Mouse (Mus musculus) heart, adult 9 months (tissue): ENCODE results near the gene Adk.
A peak's percentile ranks its signal among the peaks of the same experiment; 100 is the strongest.

Experiments used
- DNase-seq, 2 experiments: peaks; one replicate each; pipeline ENCODE4 v3.0.0; 2022; ENCODE audit warnings: low spot score in 2 of 2

Adk gene

DNA sequence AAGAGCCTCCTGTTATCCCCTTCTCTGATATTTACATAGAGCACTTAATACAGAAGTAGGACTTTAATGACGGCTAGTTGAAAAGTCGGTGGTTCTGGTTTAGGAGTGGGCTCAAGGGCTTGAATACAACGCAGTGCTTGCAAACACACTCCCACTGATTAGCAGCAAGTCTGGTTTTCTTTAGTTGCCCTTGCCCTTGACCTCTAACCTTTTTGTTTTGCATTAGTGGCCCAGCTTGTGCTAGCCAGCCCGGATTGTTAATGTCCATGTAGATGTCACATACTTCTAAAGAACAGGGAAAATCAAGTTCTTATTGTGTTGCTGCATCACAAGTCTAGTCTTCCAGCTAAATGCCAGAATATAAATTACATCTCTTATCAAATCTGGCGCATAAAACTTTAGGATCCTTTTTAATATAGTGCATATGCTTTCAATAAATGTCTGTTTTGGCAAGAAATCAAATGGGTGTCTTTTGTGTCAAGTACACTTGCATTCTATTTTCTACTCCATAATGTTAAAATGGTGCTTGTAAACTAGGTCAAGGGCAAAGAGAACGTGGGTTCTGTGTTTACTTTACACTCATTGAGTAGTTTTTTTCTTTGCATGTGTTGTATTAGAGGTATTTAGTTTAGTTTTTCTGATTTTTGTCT is 296.4 kb downstream of the Adk start:
- DNase-seq: no peak

DNA sequence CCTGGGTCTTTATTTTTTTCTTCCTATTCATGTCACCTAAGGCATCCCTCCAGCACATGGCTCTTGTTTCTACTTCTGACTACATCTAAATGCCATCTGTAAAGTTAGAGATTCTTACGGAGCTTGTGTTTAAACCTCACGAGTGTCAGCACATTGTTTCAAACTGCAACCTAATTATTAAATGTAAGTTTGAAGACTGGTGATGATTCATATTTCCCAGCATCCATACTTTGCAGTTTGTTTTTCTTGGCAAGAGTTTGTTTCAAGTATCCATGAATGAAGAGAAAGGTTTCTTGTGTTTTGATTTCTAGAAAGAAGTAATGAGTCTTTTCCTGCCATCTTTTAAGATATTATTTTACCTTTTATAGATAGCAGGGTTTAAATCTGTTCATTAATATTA is 299.3 kb downstream of the Adk start:
- no peak for DNase-seq

DNA sequence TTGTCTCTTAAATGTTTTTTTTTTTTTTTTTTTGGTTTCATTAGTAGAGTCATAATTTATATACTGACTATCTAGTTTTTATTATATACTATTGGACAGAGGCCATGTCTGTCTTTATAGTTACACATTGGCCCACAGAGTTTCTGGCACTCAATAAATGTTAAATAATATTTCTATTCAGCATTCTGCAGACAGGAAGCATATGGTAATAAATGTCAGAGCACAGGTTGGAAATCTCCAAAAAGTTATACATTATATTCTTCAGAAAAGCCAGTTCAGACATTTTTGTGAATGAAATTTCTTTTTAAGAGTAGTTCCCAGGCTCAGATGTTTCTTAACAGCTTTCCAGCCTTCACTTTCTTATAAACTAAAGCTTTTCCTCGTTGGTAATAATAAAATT is 303.9 kb downstream of the Adk start:
- DNase-seq: no peak

DNA sequence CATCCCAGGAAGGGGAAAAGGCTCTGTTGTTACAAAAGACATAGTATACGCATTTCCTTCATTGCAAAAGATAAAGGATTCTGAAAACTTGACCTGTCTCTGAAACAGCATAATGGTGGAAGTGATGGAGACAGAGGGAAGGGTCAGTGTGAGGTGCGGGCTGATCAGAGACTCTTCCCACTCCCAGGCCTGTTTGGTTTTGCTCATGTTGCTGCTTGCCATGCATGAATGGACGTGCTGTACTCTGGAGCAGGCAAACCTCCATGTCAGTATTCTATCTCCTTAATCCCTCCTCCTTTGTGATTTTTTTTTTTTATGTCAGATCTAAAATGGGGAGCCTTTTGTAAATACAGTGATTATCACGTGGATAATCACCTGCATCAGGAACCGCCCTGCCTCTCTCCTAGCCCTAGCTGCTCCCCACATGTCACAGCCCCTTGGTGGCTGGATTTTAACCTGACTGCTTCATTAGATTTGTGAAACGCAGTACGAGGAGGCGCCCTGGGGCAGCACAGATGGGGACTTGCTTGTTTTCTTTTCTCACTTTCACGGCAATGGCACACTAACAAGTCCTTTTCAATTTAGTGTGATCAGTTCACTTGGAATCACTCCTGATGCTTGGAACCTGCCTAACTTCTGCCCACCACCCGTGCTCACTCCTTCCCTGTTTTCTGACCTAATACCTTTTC is 307.0 kb downstream of the Adk start:
- no peak for DNase-seq

DNA sequence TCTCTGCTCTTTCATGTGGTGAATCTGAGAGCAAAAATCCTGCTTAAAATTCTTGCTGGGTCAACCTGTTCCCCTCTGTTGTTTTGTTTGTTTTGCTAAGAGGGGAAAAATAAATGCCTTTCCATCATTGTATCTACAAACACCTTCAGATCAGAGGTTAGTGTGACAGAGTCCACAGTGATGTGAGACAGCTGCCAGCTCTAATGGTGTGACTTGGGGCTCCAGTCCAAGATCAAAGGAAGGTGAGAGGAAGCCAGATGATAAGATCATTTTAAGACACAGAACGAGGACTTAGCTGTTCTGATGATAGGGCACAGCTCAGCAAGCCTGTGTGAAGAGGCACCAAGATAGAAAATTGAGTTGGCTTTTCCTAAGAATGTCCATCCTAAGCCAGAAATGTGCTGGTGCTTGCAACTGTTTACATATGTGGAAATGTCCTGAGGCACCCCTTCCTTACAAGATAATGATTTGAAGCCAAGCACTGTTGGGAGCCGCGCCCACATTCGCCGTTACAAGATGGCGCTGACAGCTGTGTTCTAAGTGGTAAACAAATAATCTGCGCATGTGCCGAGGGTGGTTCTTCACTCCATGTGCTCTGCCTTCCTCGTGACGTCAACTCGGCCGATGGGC is 307.6 kb downstream of the Adk start:
- no peak for DNase-seq

DNA sequence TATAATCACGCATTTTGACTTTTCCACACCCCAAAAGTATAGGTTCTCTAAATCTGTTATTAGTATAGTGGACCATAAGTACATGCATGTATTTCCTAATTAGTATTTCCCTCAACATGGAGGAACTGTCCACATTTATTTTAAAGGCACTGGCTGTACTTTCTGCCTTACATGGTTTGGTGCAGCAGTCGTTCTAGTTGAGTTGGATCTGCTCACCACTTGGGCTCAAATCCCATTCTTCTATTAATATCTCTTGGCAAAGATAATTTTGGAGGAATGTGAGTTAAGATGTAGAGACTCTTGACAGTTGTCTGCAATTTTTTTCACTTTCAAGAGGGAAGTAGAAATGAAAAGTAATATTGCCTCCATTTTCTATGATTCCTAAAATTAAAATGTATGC is 314.7 kb downstream of the Adk start:
- DNase-seq: peak; percentile 36 to 63

DNA sequence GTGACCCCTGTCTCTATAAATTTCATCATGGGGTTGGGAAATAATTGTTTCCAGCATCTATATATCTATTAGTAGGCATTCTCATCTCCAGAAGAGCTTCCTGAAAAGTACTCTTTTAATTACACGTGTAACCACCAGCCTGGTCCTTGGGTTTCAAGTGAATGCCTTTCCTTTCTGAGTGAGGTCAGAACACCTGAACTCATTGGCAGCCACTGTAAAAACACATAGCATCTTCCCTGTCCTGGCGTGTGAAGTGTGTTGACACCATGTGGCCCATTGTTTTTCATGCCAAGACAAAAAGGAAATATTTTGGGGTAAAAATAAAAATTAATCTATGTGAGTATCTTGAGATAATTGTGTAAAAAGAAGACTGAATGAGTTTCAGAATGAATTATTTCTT is 316.2 kb downstream of the Adk start:
- no peak for DNase-seq

DNA sequence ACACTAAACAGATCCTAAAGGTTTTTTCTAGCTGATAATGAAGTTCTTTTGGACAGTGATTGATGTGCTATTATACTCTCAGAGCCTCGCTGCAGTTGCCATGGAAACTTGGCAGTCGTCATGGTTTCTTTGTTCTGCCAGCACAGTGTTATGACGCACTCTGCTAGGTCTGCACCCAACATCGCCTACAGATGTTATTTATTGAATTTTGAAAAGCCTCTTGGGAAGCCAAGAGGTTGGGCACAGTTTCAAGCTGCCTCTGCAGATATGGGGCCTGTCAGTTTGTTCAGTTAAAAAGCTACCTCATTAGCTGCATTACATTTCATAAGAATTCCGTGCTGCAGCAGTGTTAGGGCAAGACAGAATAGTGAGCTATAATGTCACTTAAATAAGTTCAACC is 316.8 kb downstream of the Adk start:
- peak; percentile 76 to 87 for DNase-seq

DNA sequence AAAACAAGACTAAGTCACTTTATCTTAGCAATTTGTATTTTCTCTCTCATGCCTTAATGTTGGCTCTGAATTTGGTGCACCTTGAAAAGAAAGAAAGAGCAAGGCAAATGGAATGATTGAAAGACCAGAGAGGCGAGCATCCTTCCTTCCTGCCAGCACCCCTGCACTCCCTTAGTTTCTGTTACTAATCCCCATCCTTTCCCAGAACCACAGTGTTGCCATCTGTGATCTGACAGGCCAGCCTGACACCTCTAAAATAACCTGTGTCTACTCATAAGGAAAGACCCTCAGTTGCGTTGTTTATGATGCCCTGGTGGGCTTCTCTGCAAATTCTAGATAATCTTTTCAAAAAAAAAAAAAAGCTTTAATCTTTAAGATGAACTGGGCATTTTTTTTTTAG is 319.6 kb downstream of the Adk start:
- no peak for DNase-seq

DNA sequence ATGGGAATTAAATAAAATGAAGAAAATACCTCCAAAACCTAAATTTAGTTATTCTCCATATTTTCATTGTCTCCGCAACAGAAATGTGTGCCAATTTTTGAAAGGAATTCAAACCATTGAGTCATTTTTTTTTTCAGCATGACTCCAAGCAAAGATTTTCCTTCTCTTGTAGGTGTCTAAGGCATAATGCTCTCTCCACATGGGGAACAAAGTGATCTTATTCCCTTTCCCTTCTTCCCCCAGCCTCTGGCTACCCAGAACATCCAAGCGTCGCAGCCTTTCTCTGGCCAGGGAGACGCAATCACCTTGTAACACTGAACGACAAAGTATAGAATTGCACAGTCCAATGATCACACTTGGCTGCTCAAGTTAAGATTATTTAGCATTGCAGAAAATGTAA is 320.3 kb downstream of the Adk start:
- no peak for DNase-seq

DNA sequence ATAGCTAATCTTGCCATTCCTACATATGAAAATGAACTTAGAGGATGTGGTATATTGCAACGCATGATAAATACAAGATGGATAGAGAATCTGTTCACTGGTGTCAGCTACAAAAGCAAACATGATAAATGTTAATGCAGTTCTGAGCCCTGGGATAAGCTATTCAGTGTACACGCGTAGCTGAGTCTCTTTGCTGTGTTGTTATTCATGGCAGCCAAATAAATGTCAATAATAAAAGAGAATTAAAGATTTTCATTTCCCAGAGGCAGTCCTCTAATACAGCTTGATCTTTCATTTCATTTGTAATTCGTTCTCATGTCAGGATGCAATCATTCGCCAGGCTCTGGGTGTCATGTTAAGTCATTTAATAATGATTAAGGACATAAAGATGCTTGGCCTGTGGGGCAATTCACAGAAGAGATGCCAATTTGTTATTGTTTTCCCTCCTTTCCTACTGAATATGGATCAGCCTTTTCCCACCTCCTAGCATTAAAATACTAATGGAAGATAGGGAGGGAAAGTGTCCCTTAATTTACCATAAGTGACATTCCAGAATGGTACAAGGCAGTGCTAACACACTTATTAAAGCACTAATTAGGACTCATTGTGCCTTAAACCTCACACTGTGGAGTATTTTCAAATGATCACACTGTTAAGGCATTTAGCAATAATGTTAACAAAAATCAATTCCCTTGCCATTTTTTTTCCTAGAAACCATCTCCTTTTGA is 331.5 kb downstream of the Adk start:
- DNase-seq: no peak

DNA sequence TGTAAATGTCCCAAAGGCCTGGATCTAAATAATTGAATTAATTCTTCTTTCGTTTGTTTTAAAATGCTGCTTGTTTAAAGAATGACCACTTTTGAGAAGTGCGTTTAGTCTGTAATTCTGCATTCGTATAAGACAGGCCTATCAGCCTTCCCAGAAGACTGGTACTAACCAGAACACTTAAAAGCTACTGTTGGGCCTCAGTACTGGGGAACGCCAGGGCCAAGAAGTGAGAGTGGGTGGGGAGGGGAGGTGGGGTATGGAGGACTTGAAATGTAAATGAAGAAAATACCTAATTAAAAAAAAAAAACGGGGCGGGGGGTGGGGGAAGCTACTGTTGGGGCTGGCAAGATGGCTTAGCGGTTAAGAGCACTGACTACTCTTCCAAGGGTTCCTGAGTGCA is 347.1 kb downstream of the Adk start:
- DNase-seq: no peak

DNA sequence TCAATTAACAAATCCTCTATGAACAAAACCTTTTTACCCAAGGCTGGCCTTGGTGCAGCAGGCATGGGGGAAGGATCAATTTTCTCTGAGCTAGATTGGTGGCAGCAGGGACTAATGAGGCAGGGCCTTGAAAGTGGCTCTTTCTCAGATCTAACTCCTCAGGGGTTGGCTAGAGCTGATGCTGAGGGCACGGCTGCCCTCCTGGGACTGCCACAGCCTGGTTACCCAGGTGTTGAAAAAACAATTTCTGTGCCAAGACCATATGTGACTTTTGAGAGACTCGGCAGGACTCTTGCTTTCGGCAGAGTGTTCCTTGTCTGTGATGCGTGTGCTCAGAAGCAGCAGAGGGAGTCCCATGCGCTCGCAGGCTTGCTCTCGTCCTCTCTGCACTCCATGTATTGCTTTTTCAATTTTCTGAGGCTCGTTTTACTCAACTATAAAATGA is 349.8 kb downstream of the Adk start:
- DNase-seq: no peak

DNA sequence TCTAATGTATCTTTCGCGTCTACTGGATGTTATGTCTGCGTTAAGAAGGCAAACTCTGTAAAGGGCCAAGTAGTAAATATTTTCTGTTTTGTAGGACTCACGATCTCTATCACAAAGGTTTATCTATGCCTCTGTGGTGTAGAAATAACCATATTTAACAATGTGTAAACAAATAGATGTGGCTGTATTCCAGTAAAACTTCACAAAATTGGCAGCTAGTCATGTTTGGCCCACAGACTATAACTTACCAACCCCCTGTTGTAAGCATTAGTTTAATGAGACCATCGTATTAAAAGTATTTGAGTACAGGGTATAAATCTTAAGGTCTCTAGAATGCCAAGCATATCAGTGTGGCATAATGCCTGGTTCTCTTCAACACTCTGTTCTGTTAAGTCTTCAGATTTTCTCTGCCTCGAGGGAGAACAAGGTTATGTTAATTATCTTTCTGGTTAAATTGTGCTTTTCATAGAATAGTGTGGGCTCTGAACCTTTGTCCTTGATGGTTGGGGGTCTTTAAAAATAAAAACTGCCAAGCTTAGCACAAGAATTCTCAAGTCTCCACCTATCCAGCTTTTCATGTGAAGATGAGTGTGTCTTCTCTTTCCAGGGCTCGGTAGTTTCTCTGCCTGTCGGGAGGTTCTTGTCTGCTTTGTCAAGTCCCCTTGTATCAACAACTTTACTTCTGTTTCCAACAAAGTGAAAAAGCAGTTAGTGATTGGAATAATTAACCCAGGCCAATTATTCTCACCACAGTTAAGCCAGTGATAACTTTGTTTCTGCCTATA is 350.4 kb downstream of the Adk start:
- DNase-seq: no peak

DNA sequence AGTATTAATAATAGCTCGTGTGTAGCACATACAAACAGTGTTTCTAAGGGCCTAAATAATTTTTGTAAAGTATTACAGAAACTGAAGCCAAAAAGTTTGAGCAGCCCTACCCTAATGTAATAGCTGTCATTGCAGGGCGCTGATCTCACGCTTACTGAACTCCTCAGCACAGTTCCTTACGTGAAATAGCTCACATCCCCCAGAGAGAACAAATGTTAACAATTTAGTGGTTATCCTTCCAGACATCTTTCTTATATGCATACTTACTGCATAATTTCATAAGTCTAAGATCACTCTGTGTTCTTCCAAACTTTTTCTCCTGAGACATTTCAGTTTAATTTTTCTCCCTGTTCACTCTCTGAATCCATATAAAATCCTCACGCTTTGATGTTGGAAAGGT is 354.6 kb downstream of the Adk start:
- DNase-seq: no peak

DNA sequence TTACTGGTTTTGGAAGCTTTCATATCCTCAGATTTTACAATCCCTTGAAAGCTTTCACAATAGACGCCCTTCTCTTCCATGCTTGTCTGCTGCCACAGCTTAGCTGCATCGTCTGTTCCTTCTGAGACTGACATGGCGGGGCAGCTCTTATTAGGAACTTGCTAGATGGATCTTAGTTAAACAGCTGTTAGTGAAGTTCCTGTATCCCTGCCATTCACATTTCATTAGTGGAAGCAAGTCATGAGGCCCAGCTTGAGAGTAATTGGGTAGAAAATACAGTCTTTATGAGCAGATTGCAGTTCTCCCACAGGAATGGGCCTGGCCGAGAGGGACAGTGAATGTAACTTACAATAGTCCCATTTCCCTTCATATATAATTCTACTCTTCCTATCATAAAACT is 356.5 kb downstream of the Adk start:
- DNase-seq: no peak

DNA sequence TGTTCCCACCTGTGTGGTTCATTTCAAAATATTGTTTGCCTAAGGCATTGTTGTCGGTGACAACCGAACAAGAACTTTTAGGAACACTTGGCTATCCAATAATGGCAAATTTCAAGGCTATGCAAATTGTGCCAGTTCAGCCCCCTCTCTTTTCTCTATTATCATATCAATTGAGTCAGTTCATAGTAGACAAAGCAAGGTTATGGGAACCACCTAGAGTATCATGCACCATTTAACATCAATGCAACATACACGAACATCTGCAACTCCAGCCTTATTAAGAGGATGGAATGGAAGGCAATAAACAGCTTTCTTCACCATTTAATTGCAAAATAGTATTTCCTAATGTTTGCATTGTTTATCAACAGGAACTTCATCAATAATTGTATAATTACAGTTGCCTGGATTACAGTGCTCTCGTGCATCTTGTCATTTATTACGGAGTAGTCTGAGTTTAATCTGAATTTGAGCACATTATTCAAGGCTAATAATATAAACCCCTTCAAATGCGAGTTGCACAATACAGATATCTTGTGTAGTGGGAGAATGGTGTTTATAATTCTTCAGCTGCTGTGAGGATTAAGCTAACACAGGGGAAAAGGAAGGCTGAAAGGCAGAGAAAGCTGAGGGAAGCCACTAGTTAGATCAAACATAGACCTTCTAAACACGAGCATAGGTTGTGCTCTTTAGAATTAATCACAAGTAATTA is 358.5 kb downstream of the Adk start:
- no peak for DNase-seq

DNA sequence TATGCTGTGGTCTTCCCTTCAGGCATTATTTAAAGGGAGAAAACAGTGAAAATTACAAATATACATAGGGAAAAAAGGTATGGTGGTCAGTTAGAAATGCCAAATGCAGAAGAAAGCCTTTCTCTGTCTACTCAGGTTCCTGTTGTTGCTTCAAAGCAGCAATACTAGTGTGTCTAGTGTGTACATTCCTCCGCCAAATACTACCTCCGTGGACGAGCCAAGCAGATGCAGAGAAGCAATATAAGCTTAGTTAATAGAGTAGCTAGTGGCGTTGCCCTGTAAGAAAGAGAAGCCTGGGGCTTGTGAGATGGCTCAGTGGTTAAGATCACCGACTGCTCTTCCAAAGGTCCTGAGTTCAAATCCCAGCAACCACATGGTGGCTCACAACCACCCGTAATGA is 359.1 kb downstream of the Adk start:
- DNase-seq: no peak

DNA sequence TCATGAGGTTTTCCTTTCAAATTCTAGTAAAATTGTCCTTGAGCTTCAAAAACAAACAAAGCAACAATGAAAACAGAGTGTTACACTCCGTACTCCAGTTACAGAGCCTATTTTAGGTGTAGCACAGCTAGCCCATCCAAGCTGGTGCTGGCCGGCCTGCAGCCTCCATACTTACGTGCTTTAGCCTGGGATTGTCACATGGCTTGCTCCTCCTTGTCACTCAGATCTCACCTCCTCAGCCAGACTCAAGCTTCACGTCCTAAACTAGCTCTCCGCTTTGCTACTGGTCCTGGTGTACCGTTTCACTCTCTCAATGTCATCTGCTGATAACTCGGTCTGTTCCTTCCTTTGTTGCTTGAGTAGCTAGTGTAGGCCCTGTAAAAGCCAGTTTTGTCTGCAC is 366.0 kb downstream of the Adk start:
- no peak for DNase-seq

DNA sequence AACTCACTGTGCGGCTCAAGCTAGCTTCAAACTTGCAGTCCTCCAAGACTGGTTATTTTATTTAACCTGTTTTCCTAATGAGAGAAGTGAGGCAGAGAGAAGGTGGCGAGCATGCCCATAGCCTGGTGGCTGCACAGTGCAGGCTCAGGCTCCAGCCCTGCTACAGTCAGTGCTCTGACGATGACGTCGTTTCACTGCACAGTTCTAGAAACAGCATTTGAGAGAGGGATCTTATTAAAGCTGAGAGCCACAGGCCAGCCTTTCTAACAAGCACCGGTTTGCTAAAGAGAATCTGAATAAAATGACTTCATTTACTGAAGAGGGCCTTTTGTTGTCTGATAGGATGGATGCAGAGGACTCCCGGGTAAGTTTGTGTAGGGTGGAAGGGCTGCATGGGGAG is 375.0 kb downstream of the Adk start:
- DNase-seq: no peak

DNA sequence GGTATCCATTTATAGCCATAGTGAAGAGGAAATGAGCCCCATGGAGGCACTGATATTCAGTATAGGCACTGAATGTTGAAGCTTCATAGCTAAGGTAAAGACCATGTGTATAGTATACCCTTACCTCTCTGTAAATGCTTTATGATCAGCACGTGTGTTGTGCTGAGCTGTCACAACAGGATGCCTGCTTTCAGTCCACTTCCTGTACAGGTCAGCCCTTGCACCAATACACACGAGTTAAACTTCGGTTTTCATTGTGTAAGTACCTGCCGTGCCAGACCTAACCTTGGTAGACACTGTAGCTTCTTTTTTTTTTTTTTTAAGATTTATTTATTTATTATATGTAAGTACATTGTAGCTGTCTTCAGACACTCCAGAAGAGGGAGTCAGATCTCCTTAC is 381.0 kb downstream of the Adk start:
- no peak for DNase-seq
